Mouse (Mus musculus): ENCODE results near the gene Stard5. TPM values are rescaled to one million over a fixed set of nuclear protein-coding genes. Genes with fewer than 3 reads are reported as not detected.

The Stard5 gene
- polyA plus RNA-seq, 1 experiment from 2014 or later = 18.8 TPM

GRCm38 (mm10) chr7:83606796-83607195, 25.0 kb upstream of the Stard5 start:
- no peaks in the 10 kb centered on the region for H3K27me3 ChIP-seq (ENCODE audit: control insufficient read depth, insufficient read depth, low read length)
- H3K36me3 ChIP-seq (ENCODE audit: control insufficient read depth, insufficient read depth, low read length) = no peaks in the 10 kb centered on the region
- no peak overlapping the region for H3K9ac ChIP-seq (ENCODE audit: low read length)
- H3K4me1 ChIP-seq (ENCODE audit: control insufficient read depth, insufficient read depth, low read length) = peaks cover 5% of the 10 kb centered on the region; the same call in 1 of the 2 replicates
- no peak overlapping the region for H3K4me3 ChIP-seq (ENCODE audit: low read depth, low read length)
- no peak overlapping the region for H3K4me2 ChIP-seq (ENCODE audit: low read depth, severe bottlenecking)
- WGBS = 96% methylated on average over 2 of the region's 2 CpGs
- no peaks in the 10 kb centered on the region for H3K9me3 ChIP-seq (ENCODE audit: control insufficient read depth, low read length)
- ATAC-seq (ENCODE audit: insufficient number of reproducible peaks, low FRiP score, low TSS enrichment, low read depth) = no peak
- no peak overlapping the region for H3K27ac ChIP-seq (replicated peaks; ENCODE audit: low read depth, low read length)
- no peak for DNase-seq (ENCODE audit: low spot score)

GRCm38 (mm10) chr7:83609891-83610290, 21.9 kb upstream of the Stard5 start:
- Histone ChIP-seq H3K36me3 (ENCODE audit: control insufficient read depth, insufficient read depth, low read length) (no peaks in the 10 kb centered on the region), H3K27ac (replicated peaks; ENCODE audit: low read depth, low read length) (no peak overlapping the region), H3K4me2 (ENCODE audit: low read depth, severe bottlenecking) (no peak overlapping the region), H3K9ac (ENCODE audit: low read length) (no peak overlapping the region), H3K4me1 (ENCODE audit: control insufficient read depth, insufficient read depth, low read length) (no peaks in the 10 kb centered on the region), H3K27me3 (ENCODE audit: control insufficient read depth, insufficient read depth, low read length) (no peaks in the 10 kb centered on the region), H3K4me3 (ENCODE audit: low read depth, low read length) (no peak overlapping the region), H3K9me3 (ENCODE audit: control insufficient read depth, low read length) (no peaks in the 10 kb centered on the region; the same call in 1 of the 2 replicates)
- DNase-seq (ENCODE audit: low spot score) (no peak), ATAC-seq (ENCODE audit: insufficient number of reproducible peaks, low FRiP score, low TSS enrichment, low read depth) (no peak)
- 95% methylated on average over 4 of the region's 4 CpGs for WGBS

- no peaks in the 10 kb centered on the region; the same call in 1 of the 2 replicates for H3K9me3 ChIP-seq (ENCODE audit: control insufficient read depth, low read length)
- DNase-seq (ENCODE audit: low spot score) (no peak), ATAC-seq (ENCODE audit: insufficient number of reproducible peaks, low FRiP score, low TSS enrichment, low read depth) (no peak)
- no peak overlapping the region for H3K4me3 ChIP-seq (ENCODE audit: low read depth, low read length)
- no peak overlapping the region for H3K9ac ChIP-seq (ENCODE audit: low read length)
- 83% methylated on average over 1 of the region's 1 CpGs for WGBS
- H3K4me1 ChIP-seq (ENCODE audit: control insufficient read depth, insufficient read depth, low read length) = no peaks in the 10 kb centered on the region
- H3K4me2 ChIP-seq (ENCODE audit: low read depth, severe bottlenecking) = no peak overlapping the region
- no peak overlapping the region for H3K27ac ChIP-seq (replicated peaks; ENCODE audit: low read depth, low read length)
- no peaks in the 10 kb centered on the region for H3K36me3 ChIP-seq (ENCODE audit: control insufficient read depth, insufficient read depth, low read length)
- no peaks in the 10 kb centered on the region for H3K27me3 ChIP-seq (ENCODE audit: control insufficient read depth, insufficient read depth, low read length)
Observed at GRCm38 (mm10) chr7:83611886-83612285, 19.9 kb upstream of the Stard5 start.

- H3K9me3 ChIP-seq (ENCODE audit: control insufficient read depth, low read length) = no peaks in the 10 kb centered on the region; the same call in 1 of the 2 replicates
- no peaks in the 10 kb centered on the region for H3K27me3 ChIP-seq (ENCODE audit: control insufficient read depth, insufficient read depth, low read length)
- no peak overlapping the region for H3K4me3 ChIP-seq (ENCODE audit: low read depth, low read length)
- no peaks in the 10 kb centered on the region for H3K4me1 ChIP-seq (ENCODE audit: control insufficient read depth, insufficient read depth, low read length)
- ATAC-seq (ENCODE audit: insufficient number of reproducible peaks, low FRiP score, low TSS enrichment, low read depth) = no peak
- WGBS = 89% methylated on average over 3 of the region's 3 CpGs
- DNase-seq (ENCODE audit: low spot score) = no peak
- H3K9ac ChIP-seq (ENCODE audit: low read length) = no peak overlapping the region
- H3K4me2 ChIP-seq (ENCODE audit: low read depth, severe bottlenecking) = no peak overlapping the region
- no peak overlapping the region for H3K27ac ChIP-seq (replicated peaks; ENCODE audit: low read depth, low read length)
- H3K36me3 ChIP-seq (ENCODE audit: control insufficient read depth, insufficient read depth, low read length) = no peaks in the 10 kb centered on the region
Observed at GRCm38 (mm10) chr7:83615272-83615671, 16.5 kb upstream of the Stard5 start.

GRCm38 (mm10) chr7:83615815-83616214, 15.9 kb upstream of the Stard5 start:
- no peaks in the 10 kb centered on the region; the same call in 1 of the 2 replicates for H3K9me3 ChIP-seq (ENCODE audit: control insufficient read depth, low read length)
- H3K4me3 ChIP-seq (ENCODE audit: low read depth, low read length) = no peak overlapping the region
- no peaks in the 10 kb centered on the region for H3K4me1 ChIP-seq (ENCODE audit: control insufficient read depth, insufficient read depth, low read length)
- 94% methylated on average over 8 of the region's 8 CpGs for WGBS
- ATAC-seq (ENCODE audit: insufficient number of reproducible peaks, low FRiP score, low TSS enrichment, low read depth) (no peak), DNase-seq (ENCODE audit: low spot score) (no peak)
- no peaks in the 10 kb centered on the region for H3K27me3 ChIP-seq (ENCODE audit: control insufficient read depth, insufficient read depth, low read length)
- H3K27ac ChIP-seq (replicated peaks; ENCODE audit: low read depth, low read length) = no peak overlapping the region
- no peak overlapping the region for H3K4me2 ChIP-seq (ENCODE audit: low read depth, severe bottlenecking)
- no peak overlapping the region for H3K9ac ChIP-seq (ENCODE audit: low read length)
- no peaks in the 10 kb centered on the region for H3K36me3 ChIP-seq (ENCODE audit: control insufficient read depth, insufficient read depth, low read length)

- Histone ChIP-seq H3K36me3 (ENCODE audit: control insufficient read depth, insufficient read depth, low read length) (no peaks in the 10 kb centered on the region), H3K4me3 (ENCODE audit: low read depth, low read length) (no peak overlapping the region), H3K9ac (ENCODE audit: low read length) (no peak overlapping the region), H3K4me1 (ENCODE audit: control insufficient read depth, insufficient read depth, low read length) (no peaks in the 10 kb centered on the region), H3K27ac (replicated peaks; ENCODE audit: low read depth, low read length) (no peak overlapping the region), H3K27me3 (ENCODE audit: control insufficient read depth, insufficient read depth, low read length) (no peaks in the 10 kb centered on the region), H3K9me3 (ENCODE audit: control insufficient read depth, low read length) (no peaks in the 10 kb centered on the region; the same call in 1 of the 2 replicates), H3K4me2 (ENCODE audit: low read depth, severe bottlenecking) (no peak overlapping the region)
- DNase-seq (ENCODE audit: low spot score) = no peak
- no peak for ATAC-seq (ENCODE audit: insufficient number of reproducible peaks, low FRiP score, low TSS enrichment, low read depth)
- WGBS = 89% methylated on average over 3 of the region's 3 CpGs
Observed at GRCm38 (mm10) chr7:83616268-83616667, 15.5 kb upstream of the Stard5 start.

- no peaks in the 10 kb centered on the region for H3K27me3 ChIP-seq (ENCODE audit: control insufficient read depth, insufficient read depth, low read length)
- no peaks in the 10 kb centered on the region; the same call in 1 of the 2 replicates for H3K9me3 ChIP-seq (ENCODE audit: control insufficient read depth, low read length)
- no peak overlapping the region for H3K27ac ChIP-seq (replicated peaks; ENCODE audit: low read depth, low read length)
- no peaks in the 10 kb centered on the region for H3K4me1 ChIP-seq (ENCODE audit: control insufficient read depth, insufficient read depth, low read length)
- H3K36me3 ChIP-seq (ENCODE audit: control insufficient read depth, insufficient read depth, low read length) = no peaks in the 10 kb centered on the region
- no peak overlapping the region for H3K4me3 ChIP-seq (ENCODE audit: low read depth, low read length)
- no peak overlapping the region for H3K9ac ChIP-seq (ENCODE audit: low read length)
- DNase-seq (ENCODE audit: low spot score) (no peak), ATAC-seq (ENCODE audit: insufficient number of reproducible peaks, low FRiP score, low TSS enrichment, low read depth) (no peak)
- 93% methylated on average over 1 of the region's 1 CpGs for WGBS
- no peak overlapping the region for H3K4me2 ChIP-seq (ENCODE audit: low read depth, severe bottlenecking)
Observed at GRCm38 (mm10) chr7:83618709-83619108, 13.1 kb upstream of the Stard5 start.

GRCm38 (mm10) chr7:83622582-83622981, 9.2 kb upstream of the Stard5 start:
- Histone ChIP-seq H3K4me2 (ENCODE audit: low read depth, severe bottlenecking) (no peak overlapping the region), H3K4me3 (ENCODE audit: low read depth, low read length) (no peak overlapping the region), H3K36me3 (ENCODE audit: control insufficient read depth, insufficient read depth, low read length) (no peaks in the 10 kb centered on the region), H3K4me1 (ENCODE audit: control insufficient read depth, insufficient read depth, low read length) (no peaks in the 10 kb centered on the region), H3K27me3 (ENCODE audit: control insufficient read depth, insufficient read depth, low read length) (no peaks in the 10 kb centered on the region), H3K9me3 (ENCODE audit: control insufficient read depth, low read length) (no peaks in the 10 kb centered on the region), H3K27ac (replicated peaks; ENCODE audit: low read depth, low read length) (no peak overlapping the region), H3K9ac (ENCODE audit: low read length) (no peak overlapping the region)
- ATAC-seq (ENCODE audit: insufficient number of reproducible peaks, low FRiP score, low TSS enrichment, low read depth) (no peak), DNase-seq (ENCODE audit: low spot score) (no peak)
- WGBS = 92% methylated on average over 6 of the region's 6 CpGs

GRCm38 (mm10) chr7:83624065-83624464, 7.7 kb upstream of the Stard5 start:
- Histone ChIP-seq H3K9me3 (ENCODE audit: control insufficient read depth, low read length) (no peaks in the 10 kb centered on the region), H3K4me1 (ENCODE audit: control insufficient read depth, insufficient read depth, low read length) (no peaks in the 10 kb centered on the region), H3K4me2 (ENCODE audit: low read depth, severe bottlenecking) (no peak overlapping the region), H3K27me3 (ENCODE audit: control insufficient read depth, insufficient read depth, low read length) (no peaks in the 10 kb centered on the region), H3K9ac (ENCODE audit: low read length) (no peak overlapping the region), H3K27ac (replicated peaks; ENCODE audit: low read depth, low read length) (no peak overlapping the region), H3K36me3 (ENCODE audit: control insufficient read depth, insufficient read depth, low read length) (no peaks in the 10 kb centered on the region), H3K4me3 (ENCODE audit: low read depth, low read length) (no peak overlapping the region)
- 93% methylated on average over 1 of the region's 1 CpGs for WGBS
- DNase-seq (ENCODE audit: low spot score) (no peak), ATAC-seq (ENCODE audit: insufficient number of reproducible peaks, low FRiP score, low TSS enrichment, low read depth) (no peak)
